Mouse (Mus musculus): Measurements from ENCODE around the gene Efna5. TPM values are rescaled to one million over a fixed set of nuclear protein-coding genes. Genes with fewer than 3 reads are reported as not detected.
A peak's percentile ranks its signal among the peaks of the same experiment; 100 is the strongest.

The Efna5 gene
- total and polyA plus RNA-seq, 2 experiments = 0.94 to 2.1 TPM

DNA sequence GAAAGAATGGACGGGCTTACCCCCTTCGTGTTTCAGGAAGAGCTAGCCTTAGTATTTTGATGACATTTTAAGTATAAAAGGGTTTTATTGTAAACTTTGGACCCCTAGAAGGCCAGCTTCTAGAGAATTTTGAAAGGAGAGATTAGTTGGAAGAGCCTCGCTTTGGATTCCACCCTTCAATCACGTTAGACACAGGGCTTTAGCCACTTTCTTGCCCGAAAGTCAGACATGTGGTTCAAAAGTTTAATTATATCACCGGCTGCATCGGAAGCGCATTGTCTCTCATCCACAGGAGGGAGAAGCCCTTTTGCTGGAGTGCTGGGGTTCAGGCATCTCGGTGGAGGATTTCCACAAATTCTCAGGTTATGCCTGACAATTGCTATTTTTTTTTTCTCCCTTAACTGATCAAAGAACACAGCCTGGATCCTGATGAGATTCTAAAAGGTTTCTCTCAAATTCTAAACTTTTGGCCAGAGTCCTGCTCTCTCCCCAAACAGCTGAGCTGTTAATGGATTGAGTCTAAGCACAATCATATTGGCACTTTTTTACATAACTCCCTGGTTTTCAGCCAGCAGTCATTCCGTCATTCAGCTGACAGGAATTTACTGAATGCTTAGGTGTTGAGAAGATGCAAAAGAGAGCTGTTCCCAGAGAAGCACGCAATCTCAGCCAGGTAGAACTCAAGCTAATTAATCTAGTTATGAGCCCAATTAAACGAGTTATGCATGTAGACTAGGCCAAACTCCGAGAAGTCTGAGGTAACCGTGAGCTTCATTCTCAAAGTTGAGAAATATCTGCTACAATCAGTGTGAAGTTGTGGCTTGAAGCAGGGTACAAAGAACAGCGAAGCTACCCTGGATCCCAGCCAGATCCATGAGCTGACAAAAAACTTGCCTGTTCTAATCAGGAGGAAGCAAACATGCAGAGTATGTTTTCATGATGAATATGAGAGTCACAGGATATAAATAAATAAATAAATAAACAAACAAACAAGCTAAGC is 91.5 kb downstream of the Efna5 start:
- TF ChIP-seq CTCF (IDR thresholded peaks at IDR 0.05; ENCODE audit: low read depth, low read length) = no peak
- H3K9ac ChIP-seq (ENCODE audit: low read depth, low read length) = no peak overlapping the region
- no peaks in the 10 kb centered on the region for H3K27me3 ChIP-seq (ENCODE audit: control insufficient read depth, insufficient read depth, low read length)
- H3K36me3 ChIP-seq (ENCODE audit: control insufficient read depth, insufficient read depth, low read length) = no peaks in the 10 kb centered on the region
- H3K27ac ChIP-seq (replicated peaks; ENCODE audit: insufficient read depth, low read depth, low read length) = 0 out of 2 replicates have a peak overlapping the region, but pooled peaks have one; percentile 32
- H3K4me3 ChIP-seq (ENCODE audit: insufficient read depth, low read depth, low read length) = no peak overlapping the region
- WGBS = 47% methylated on average over 15 of the region's 15 CpGs
- H3K79me2 ChIP-seq (ENCODE audit: control insufficient read depth, insufficient read depth, low read length) = no peaks in the 10 kb centered on the region
- peak; percentile 83 for DNase-seq (ENCODE audit: extremely low read depth, low read depth, low spot score)
- H3K4me1 ChIP-seq (ENCODE audit: control insufficient read depth, insufficient read depth, low read length) = peaks cover 5% of the 10 kb centered on the region; the same call in 1 of the 2 replicates

DNA sequence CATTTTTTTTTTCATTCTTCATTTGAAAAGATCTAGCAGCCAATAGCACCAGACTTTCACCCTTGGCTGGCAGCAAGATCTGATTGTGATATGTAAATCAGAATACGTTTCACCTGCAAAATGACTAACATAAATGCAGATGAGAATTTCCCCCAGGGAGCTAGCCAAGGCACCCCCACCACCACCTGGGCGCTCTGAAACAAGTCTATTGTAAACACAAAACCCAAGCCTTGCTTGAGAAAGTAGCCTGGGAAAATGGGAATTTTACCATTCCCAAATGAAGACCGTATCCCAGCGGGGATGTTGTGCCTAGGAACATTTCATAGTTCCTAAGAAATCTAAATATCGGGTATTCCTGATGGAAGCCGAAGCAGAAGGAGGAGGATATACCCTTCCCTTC is 92.3 kb downstream of the Efna5 start:
- DNase-seq (ENCODE audit: extremely low read depth, low read depth, low spot score) = no peak
- WGBS = 75% methylated on average over 6 of the region's 6 CpGs
- H3K27me3 ChIP-seq (ENCODE audit: control insufficient read depth, insufficient read depth, low read length) = no peaks in the 10 kb centered on the region
- H3K4me1 ChIP-seq (ENCODE audit: control insufficient read depth, insufficient read depth, low read length) = peaks cover 5% of the 10 kb centered on the region; the same call in 1 of the 2 replicates
- no peak for TF ChIP-seq POLR2A (IDR thresholded peaks at IDR 0.05; ENCODE audit: extremely low read depth, insufficient read depth, low read length)
- TF ChIP-seq CTCF (IDR thresholded peaks at IDR 0.05; ENCODE audit: low read depth, low read length) = no peak
- no peak overlapping the region for H3K9ac ChIP-seq (ENCODE audit: low read depth, low read length)
- H3K27ac ChIP-seq (replicated peaks; ENCODE audit: insufficient read depth, low read depth, low read length) = no peak overlapping the region
- H3K36me3 ChIP-seq (ENCODE audit: control insufficient read depth, insufficient read depth, low read length) = no peaks in the 10 kb centered on the region
- no peak overlapping the region for H3K4me3 ChIP-seq (ENCODE audit: insufficient read depth, low read depth, low read length)
- H3K79me2 ChIP-seq (ENCODE audit: control insufficient read depth, insufficient read depth, low read length) = no peaks in the 10 kb centered on the region

GRCm38 (mm10) chr17:62787855-62788254 is 93.3 kb downstream of the Efna5 start:
- H3K36me3 ChIP-seq (ENCODE audit: control insufficient read depth, insufficient read depth, low read length) = no peaks in the 10 kb centered on the region
- H3K4me1 ChIP-seq (ENCODE audit: control insufficient read depth, insufficient read depth, low read length) = peaks cover 5% of the 10 kb centered on the region; the same call in 1 of the 2 replicates
- no peak for DNase-seq (ENCODE audit: extremely low read depth, low read depth, low spot score)
- no peak overlapping the region for H3K4me3 ChIP-seq (ENCODE audit: insufficient read depth, low read depth, low read length)
- H3K79me2 ChIP-seq (ENCODE audit: control insufficient read depth, insufficient read depth, low read length) = no peaks in the 10 kb centered on the region
- no peaks in the 10 kb centered on the region for H3K27me3 ChIP-seq (ENCODE audit: control insufficient read depth, insufficient read depth, low read length)
- TF ChIP-seq CTCF (IDR thresholded peaks at IDR 0.05; ENCODE audit: low read depth, low read length) (no peak), POLR2A (IDR thresholded peaks at IDR 0.05; ENCODE audit: extremely low read depth, insufficient read depth, low read length) (no peak)
- H3K27ac ChIP-seq (replicated peaks; ENCODE audit: insufficient read depth, low read depth, low read length) = no peak overlapping the region
- WGBS = 73% methylated on average over 3 of the region's 3 CpGs
- no peak overlapping the region for H3K9ac ChIP-seq (ENCODE audit: low read depth, low read length)

GRCm38 (mm10) chr17:62786602-62786907 is 94.6 kb downstream of the Efna5 start:
- DNase-seq (ENCODE audit: extremely low read depth, low read depth, low spot score) = no peak
- Histone ChIP-seq H3K36me3 (ENCODE audit: control insufficient read depth, insufficient read depth, low read length) (no peaks in the 10 kb centered on the region), H3K27ac (replicated peaks; ENCODE audit: insufficient read depth, low read depth, low read length) (no peak overlapping the region), H3K4me3 (ENCODE audit: insufficient read depth, low read depth, low read length) (no peak overlapping the region), H3K79me2 (ENCODE audit: control insufficient read depth, insufficient read depth, low read length) (no peaks in the 10 kb centered on the region), H3K27me3 (ENCODE audit: control insufficient read depth, insufficient read depth, low read length) (no peaks in the 10 kb centered on the region), H3K9ac (ENCODE audit: low read depth, low read length) (no peak overlapping the region), H3K4me1 (ENCODE audit: control insufficient read depth, insufficient read depth, low read length) (peaks cover 5% of the 10 kb centered on the region; the same call in 1 of the 2 replicates)
- TF ChIP-seq CTCF (IDR thresholded peaks at IDR 0.05; ENCODE audit: low read depth, low read length) (no peak), POLR2A (IDR thresholded peaks at IDR 0.05; ENCODE audit: extremely low read depth, insufficient read depth, low read length) (no peak)
- 86% methylated on average over 7 of the region's 7 CpGs for WGBS

DNA sequence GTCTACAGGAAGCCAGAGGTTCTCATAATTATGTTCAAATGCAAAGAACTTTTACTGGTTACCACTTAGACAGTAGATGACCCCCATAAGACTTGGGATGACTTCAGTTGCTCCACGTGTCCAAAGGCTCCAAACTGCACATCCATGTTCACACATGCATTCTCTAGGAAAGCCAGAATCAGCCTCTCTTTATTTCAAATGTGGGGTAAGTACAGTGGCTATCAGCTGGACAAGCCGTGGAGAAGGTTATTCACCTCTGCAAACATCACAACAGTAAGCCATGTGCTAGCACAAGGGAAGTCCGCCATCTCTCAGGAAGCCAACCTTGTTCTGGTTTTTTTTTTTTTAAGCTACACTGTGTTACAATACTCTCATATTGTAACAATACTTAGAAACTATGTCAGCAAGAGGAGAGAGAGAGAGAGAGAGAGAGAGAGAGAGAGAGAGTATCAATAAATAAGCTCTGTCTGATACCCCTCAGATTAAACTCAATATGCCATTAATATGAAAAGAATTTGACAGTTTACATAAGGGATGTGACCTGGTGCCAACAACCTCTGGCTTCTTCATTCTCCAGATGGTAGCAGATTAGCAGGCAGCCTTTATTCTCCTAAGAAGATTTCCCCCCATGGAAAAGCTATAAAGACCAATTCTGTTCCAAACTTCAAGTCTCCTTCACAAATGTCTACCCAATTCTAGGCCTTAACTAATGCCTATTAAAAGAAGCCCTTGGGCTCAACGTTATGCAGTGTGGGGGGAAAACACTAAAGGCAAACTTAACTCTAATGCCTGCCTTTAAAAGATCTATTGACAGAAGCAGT is 95.1 kb downstream of the Efna5 start:
- no peaks in the 10 kb centered on the region for H3K27me3 ChIP-seq (ENCODE audit: control insufficient read depth, insufficient read depth, low read length)
- WGBS = 41% methylated on average over 4 of the region's 4 CpGs
- peak; percentile 57 for DNase-seq (ENCODE audit: extremely low read depth, low read depth, low spot score)
- no peak overlapping the region for H3K4me3 ChIP-seq (ENCODE audit: insufficient read depth, low read depth, low read length)
- H3K79me2 ChIP-seq (ENCODE audit: control insufficient read depth, insufficient read depth, low read length) = no peaks in the 10 kb centered on the region
- no peak overlapping the region for H3K27ac ChIP-seq (replicated peaks; ENCODE audit: insufficient read depth, low read depth, low read length)
- no peak overlapping the region for H3K9ac ChIP-seq (ENCODE audit: low read depth, low read length)
- no peak for TF ChIP-seq CTCF (IDR thresholded peaks at IDR 0.05; ENCODE audit: low read depth, low read length)
- TF ChIP-seq POLR2A (IDR thresholded peaks at IDR 0.05; ENCODE audit: extremely low read depth, insufficient read depth, low read length) = no peak
- peaks cover 5% of the 10 kb centered on the region; the same call in 1 of the 2 replicates for H3K4me1 ChIP-seq (ENCODE audit: control insufficient read depth, insufficient read depth, low read length)
- H3K36me3 ChIP-seq (ENCODE audit: control insufficient read depth, insufficient read depth, low read length) = no peaks in the 10 kb centered on the region
